Mouse (Mus musculus) retina, postnatal 1 day (tissue): ENCODE measurements at regions not wholly inside any gene's neighbourhood (a gene's known extent, or its start where the extent isn't known, plus 50 kb on each side); places are given as distances from the start of the nearest gene placed in this dataset.

Experiments
- DNase-seq: peaks from one replicate; pipeline ENCODE4 v3.0.0-alpha.2; 2012

DNA sequence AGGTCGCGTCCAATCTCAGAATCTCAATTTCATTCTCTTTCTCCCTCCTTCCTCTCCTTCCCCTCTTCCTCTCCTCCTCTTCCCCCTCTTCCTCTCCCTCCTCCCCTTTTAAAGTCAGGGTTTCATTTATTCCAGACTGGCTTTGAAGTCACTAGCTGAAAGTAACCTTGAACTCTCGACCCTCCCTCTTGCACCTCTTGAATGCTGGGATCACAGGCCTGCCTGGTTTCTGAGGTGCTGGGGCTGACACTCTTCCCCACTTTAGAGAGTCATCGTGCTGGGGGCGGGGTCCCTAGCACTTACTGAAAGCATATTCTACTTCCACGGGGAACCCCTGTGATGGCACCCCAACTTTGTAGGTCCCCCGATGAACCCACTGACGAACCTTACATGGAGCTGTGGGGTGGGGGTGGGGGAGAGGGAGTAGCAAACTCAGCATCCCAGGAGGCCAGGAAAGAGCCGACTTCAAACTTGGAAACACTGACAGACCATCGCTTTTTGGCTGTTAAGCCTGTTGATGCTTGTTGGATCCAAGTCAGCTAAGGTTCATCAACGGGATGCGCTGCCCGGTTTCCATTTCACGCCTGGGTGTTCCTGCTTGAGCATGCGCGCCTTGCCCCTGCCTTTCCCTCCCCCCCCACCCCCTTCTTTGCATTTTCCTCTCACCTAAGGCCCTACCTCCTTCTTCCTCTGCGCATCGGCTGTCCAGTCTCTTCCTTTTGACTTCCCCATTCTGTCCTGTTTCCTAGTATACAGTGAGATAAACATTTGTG, 132.0 kb upstream of the Med13l start:
- DNase-seq, result no peak

DNA sequence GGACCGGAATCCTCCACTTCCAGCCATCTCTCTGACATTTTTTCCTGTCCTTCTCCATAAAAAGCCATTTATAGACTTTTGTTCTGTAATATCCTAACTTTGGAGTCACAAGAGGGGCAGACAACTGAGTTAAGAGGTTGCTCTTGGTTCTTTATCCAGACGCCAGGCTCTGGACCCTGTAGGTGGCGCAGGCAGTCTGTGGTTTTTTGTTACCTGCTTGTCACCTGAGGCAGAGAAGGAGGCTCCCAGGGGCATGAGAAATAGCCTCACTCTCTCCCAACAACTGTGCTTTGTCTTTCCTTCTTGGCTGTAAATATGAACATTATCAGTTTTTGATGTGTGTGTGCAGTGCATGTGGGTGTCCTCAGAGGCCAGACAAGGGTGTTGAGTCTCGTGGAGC, 126.9 kb upstream of the Med13l start:
- no peak for DNase-seq

DNA sequence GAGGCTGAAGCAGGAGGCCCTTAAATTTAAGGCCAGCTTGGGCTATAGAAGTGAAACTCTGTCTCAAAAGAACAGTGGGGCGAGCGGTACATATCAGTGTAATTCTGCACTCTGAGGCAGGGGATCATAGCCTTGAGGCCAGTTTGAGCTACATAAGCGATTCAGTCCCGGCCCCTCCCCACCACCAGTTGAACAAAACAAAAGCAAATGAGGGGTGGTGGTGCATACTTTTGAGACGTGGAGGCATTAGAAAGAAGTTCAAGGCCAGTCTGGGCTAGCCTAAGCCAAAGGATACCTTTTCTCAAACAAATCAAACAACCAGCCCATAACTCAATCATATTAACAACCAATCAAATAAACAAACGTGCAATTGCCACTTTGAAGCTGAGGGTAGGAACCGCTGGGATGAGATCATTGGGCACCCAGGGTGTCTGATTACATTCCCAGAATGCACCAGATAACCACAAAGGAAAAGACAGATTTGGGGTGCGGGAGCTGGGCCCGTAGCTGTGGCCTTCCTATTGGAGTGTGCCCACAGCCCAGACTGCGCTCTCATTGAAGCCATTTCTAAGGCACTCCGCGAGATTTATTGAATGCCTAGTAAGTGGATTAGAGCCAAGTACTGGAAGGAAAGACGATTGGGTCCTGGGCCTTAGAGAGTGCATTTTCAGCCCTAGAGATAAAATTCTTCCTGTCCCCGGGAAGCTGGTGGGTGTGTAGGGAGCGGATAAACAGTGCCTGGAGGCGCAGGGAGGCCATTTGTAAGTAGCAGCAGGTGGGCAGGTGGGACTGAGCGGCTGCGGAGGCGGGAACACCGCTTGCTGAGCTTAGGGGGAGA, 125.5 kb upstream of the Med13l start:
- DNase-seq, result peak; percentile 40

GRCm38 (mm10) chr5:118435556-118435950, 124.9 kb upstream of the Med13l start:
- DNase-seq, result no peak

- DNase-seq, result no peak
These were observed 124.4 kb upstream of the Med13l start for GRCm38 (mm10) chr5:118436035-118436434.

GRCm38 (mm10) chr5:118436474-118437306, 123.8 kb upstream of the Med13l start:
- no peak for DNase-seq

DNA sequence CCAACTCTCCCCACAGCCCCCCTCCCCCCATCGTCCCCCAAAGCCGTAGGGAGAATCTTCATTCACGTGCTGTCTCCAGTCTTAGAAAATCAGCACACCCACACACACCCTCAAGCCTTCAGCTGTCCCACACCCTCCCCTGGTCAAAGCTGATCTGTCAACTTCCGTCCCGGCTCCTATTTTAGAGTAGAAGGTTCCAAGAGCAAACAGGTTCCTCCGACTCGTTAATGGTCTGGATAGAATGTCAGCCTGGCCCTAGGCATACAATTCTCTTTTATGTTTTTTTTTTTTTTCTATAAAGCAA, 123.2 kb upstream of the Med13l start:
- no peak for DNase-seq

- no peak for DNase-seq
These were observed 122.5 kb upstream of the Med13l start for GRCm38 (mm10) chr5:118438016-118438415.

- DNase-seq, result no peak
These were observed 115.8 kb upstream of the Med13l start for GRCm38 (mm10) chr5:118444538-118445251.

DNA sequence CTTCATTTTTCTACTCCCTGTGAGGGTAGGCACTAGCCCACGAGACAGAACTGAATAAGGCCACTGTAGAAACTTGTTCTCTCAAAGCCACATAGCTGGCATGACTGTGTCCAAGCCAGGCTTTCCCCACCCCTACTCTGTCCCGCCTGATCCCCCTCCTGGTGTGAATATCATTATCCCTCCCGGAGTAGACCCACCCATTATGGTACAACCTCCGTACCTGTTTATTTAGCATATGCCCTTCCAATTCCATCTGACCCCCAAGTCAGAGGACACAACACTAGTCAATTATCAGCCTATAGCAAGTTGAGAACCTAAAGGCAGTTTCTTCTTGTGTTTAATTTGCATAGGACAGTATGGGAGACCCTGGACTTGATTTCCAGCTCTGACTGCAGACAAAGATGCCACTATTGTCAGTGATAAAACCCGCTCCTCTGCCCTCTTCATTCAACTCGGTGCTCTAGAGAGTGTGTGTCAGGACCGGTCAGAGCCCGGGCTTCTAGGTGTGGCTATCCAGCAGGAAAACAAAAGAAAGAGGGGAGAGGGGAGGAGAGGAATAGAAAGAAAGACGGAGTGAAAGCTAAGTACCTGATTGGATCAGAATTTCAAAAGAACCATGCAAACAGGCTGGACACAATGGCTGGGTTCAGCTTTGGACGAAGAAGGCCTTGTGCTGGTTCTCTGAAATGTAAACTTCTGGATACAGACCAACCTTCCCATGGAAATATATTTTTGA, 115.1 kb upstream of the Med13l start:
- no peak for DNase-seq

DNA sequence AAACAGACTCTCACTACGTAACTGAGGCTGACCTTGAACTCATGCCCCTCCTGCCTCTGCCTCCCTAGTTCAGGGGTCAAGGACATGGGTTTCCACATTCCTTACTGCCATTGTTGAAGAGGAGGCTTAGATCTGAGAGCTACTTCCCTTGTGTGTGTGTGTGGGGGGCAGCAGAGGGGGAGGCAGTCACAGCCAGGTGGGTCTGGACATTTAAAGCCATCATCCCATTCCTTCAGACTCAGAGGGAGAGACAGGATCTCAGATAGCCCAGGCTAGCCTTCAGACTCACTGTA, 114.5 kb upstream of the Med13l start:
- DNase-seq, result no peak

DNA sequence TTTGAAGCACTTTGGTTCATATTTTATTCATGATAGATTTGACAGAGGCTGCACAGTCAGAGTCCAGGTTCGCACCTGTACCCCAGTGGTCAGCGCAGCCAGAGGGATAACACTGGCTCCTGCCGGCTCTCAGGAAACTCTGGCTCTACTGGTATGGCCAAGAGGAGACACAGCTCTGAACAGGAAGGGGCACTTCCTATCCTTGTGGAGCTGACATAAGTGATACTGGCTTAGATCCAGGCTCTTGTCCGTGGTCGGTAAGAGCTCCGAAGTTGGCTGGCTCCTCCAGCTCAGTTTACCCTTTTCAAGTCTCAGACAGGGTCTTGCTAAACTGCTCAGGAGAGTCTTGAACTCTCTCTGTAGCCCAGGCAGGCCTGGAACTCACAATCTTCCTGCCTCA, 113.6 kb upstream of the Med13l start:
- DNase-seq, result no peak

- no peak for DNase-seq
These were observed 113.1 kb upstream of the Med13l start for GRCm38 (mm10) chr5:118447366-118447765.

- no peak for DNase-seq
These were observed 111.5 kb upstream of the Med13l start for GRCm38 (mm10) chr5:118448884-118449515.

GRCm38 (mm10) chr5:118449893-118450292, 110.6 kb upstream of the Med13l start:
- DNase-seq, result no peak

DNA sequence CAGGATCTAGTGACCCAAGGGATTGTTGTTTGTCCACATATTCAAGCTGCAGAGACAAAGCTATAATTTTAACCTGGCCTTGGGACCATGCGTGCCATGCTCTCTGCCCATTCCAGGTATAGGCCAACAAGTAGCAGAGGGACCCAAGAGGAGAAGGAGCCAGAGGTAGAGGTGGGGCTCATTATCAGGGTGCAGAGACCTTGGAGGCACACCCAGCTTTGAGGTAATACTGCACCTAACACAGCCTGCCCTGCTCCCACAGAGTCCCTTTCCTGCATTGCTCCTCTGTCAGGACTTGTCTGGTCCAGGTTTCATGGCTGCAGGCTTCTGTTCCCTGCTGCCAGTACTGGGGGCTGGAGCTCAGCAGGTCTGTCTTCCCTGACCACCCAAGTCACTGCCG, 108.4 kb upstream of the Med13l start:
- DNase-seq, result no peak

GRCm38 (mm10) chr5:118454096-118454495, 106.4 kb upstream of the Med13l start:
- no peak for DNase-seq

GRCm38 (mm10) chr5:118458727-118459390, 101.6 kb upstream of the Med13l start:
- peak; percentile 72 for DNase-seq

- peak; percentile 66 for DNase-seq
These were observed 101.1 kb upstream of the Med13l start for GRCm38 (mm10) chr5:118459391-118459792.

- DNase-seq, result no peak
These were observed 98.5 kb upstream of the Med13l start for GRCm38 (mm10) chr5:118461967-118462366.
